Mouse (Mus musculus) gastrocnemius, adult 18-20 months (tissue): ENCODE results near the gene Tspo. TPM values are rescaled to one million over a fixed set of nuclear protein-coding genes. Genes with fewer than 3 reads are reported as not detected.

Source experiments
- microRNA-seq: library from miRNA; unstranded; fragments of <30 nt; microRNA quantifications from one replicate; pipeline ENCODE4 v1.2.0, GENCODE M21; 2021
- total RNA-seq, 2 experiments: library from RNA; stranded (reverse); gene quantifications; 2 replicates each; pipeline ENCODE4 v1.2.3; 2021

Tspo gene
- total RNA-seq, 2 experiments from 2014 or later: 19.6 to 26.8 TPM

Small RNA genes lying within 50 kb of the gene (microRNA-seq; reads per million reads assigned to microRNA genes)
- gene Gm24575: not detected

Other genes with a start within 250 kb of the Tspo start
- 1 to 10 TPM; 5.4 to 6.0 TPM for gene Arfgap3, start 213.3 kb upstream of the Tspo start, total RNA-seq
- 10 to 100 TPM; 49.4 to 75.6 TPM for gene Pacsin2, start 99.0 kb upstream of the Tspo start, total RNA-seq
- gene Ttll1, start 52.7 kb upstream of the Tspo start, total RNA-seq: 1 to 10 TPM; 3.5 to 4.3 TPM
- 1 to 10 TPM in 1 of 2 experiments, under 1 TPM in 1; 0.91 to 1.4 TPM for gene Bik, start 36.7 kb upstream of the Tspo start, total RNA-seq
- 10 to 100 TPM; 20.4 to 22.1 TPM for gene Mcat, start 195 bp downstream of the Tspo start, total RNA-seq
- 1 to 10 TPM; 3.6 to 4.0 TPM for gene Ttll12, start 31.6 kb downstream of the Tspo start, total RNA-seq
- gene Scube1, start 161.4 kb downstream of the Tspo start, total RNA-seq: under 1 TPM; 0.14 to 0.27 TPM
- not detected for gene Mpped1, start 215.9 kb downstream of the Tspo start, total RNA-seq